Comparison of ENCODE assay signal across 14 mouse cellular contexts in the genomic region with DNA sequence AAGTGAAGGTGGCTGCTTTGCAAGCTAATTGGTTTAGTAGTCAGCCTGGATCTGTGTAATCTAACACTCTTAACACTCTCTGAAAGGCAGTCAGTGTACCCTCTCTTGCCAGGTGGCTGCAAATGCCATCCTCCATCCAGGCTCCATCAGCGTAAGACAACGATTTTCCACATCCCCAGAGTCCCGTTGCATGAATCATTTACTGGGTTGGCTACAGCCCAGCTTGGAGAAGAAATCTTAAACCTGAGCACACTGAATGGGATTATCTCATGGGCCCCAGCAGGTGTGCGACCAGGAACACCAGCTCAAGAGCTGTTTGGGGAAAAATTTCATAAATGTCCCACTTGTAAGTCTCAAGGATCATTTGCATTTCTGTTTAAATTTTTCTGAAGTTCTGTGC. TPM values are rescaled to one million over a fixed set of nuclear protein-coding genes. Genes with fewer than 3 reads are reported as not detected.
DNase-seq lines count a peak whose midpoint lies in the region; ATAC-seq and TF ChIP-seq lines count a peak whose summit lies in the region.
"Had no signal": no experiment of that assay in that cellular context is flagged by ENCODE, and none has a peak within 500 bp of the region (broad histone marks: within the 10 kb centered on the region; RNA-seq: fewer than 3 reads in every experiment).

No protein-coding gene starts in this region.

- no peak for TF ChIP-seq CTCF in forebrain, postnatal 0 days (IDR thresholded peaks at IDR 0.05; ENCODE audit: low read depth)

- H3K9ac ChIP-seq in forebrain, postnatal 0 days: no peak overlapping the region
- H3K9ac ChIP-seq: embryonic facial prominence, embryonic 15.5 days; heart, embryonic 13.5 days had no signal

- H3K4me2 ChIP-seq in forebrain, postnatal 0 days (ENCODE audit: low read depth): no peak overlapping the region
- H3K4me2 ChIP-seq: embryonic facial prominence, embryonic 15.5 days; heart, embryonic 13.5 days had no signal

- ATAC-seq in forebrain, postnatal 0 days: peak; percentile 70
- ATAC-seq: activated CD4-positive, CD25-positive, alpha-beta regulatory T cell, adult 4 months; intestine, postnatal 0 days had no signal

- H3K27me3 ChIP-seq in forebrain, postnatal 0 days (ENCODE audit: insufficient read depth, low read length): no peaks in the 10 kb centered on the region
- H3K27me3 ChIP-seq: embryonic facial prominence, embryonic 15.5 days; heart, embryonic 13.5 days had no signal

- no peak overlapping the region for H3K27ac ChIP-seq in forebrain, postnatal 0 days (ENCODE audit: low read depth, low read length)
- H3K27ac ChIP-seq: embryonic facial prominence, embryonic 15.5 days; gastrocnemius, adult 2 months; heart, embryonic 13.5 days; stomach, postnatal 0 days had no signal

- peaks cover 10% of the 10 kb centered on the region; the same call in 1 of the 2 replicates for H3K36me3 ChIP-seq in forebrain, postnatal 0 days (ENCODE audit: insufficient read depth)
- H3K36me3 ChIP-seq: embryonic facial prominence, embryonic 15.5 days; heart, embryonic 13.5 days had no signal

- DNase-seq in left cerebral cortex, postnatal 4 days: peak; percentile 10
- DNase-seq in left cerebral cortex, adult 18-20 months (ENCODE audit: low spot score in 2 of 2): no peak
- DNase-seq in 3134 (ENCODE audit: extremely low read depth, insufficient read length, low spot score): peak; percentile 61
- DNase-seq in 3T3-L1 (ENCODE audit: low read depth, low spot score): peak; percentile 60
- peak; percentile 35 for DNase-seq in forebrain, postnatal 0 days
- no peak for DNase-seq in embryo, embryonic 11 days
- no peak for DNase-seq in spleen, postnatal 36 days (ENCODE audit: low spot score in 2 of 2)
- DNase-seq: gastrocnemius, adult 2 months; lung, adult 2 months had no signal

- H3K4me1 ChIP-seq in forebrain, postnatal 0 days (ENCODE audit: insufficient read depth): no peaks in the 10 kb centered on the region
- H3K4me1 ChIP-seq: embryonic facial prominence, embryonic 15.5 days; heart, embryonic 13.5 days had no signal

- no peak overlapping the region for H3K4me3 ChIP-seq in forebrain, postnatal 0 days (ENCODE audit: low read depth, low read length)
- H3K4me3 ChIP-seq: embryonic facial prominence, embryonic 15.5 days; gastrocnemius, adult 2 months; heart, embryonic 13.5 days had no signal

- WGBS in forebrain, postnatal 0 days: 30% methylated on average over 4 of the region's 4 CpGs

- no peaks in the 10 kb centered on the region for H3K9me3 ChIP-seq in forebrain, postnatal 0 days (ENCODE audit: low read length)
- H3K9me3 ChIP-seq: embryonic facial prominence, embryonic 15.5 days; heart, embryonic 13.5 days had no signal

- intact Hi-C loops in left cerebral cortex, postnatal 4 days (cut with DNase I): no loop called here

RNA-seq across cellular contexts. Expression of a gene that starts 23.6 kb away (rescaled TPM):
- 10 to 100 TPM; 43.4 to 45.9 TPM for total RNA-seq in left cerebral cortex, postnatal 4 days (2021)
- 10 to 100 TPM; 38.7 to 42.8 TPM for total RNA-seq in left cerebral cortex, adult 18-20 months (2021)
- 46.3 and 48.6 TPM in 2 replicates for total RNA-seq in forebrain, postnatal 0 days (2014; rRNA removed)
- 38.3 and 57.8 TPM in 2 replicates for polyA plus RNA-seq in forebrain, postnatal 0 days (2015; fragmentation: Nextera tagmentation; extraction: Ambion mirVana)

Comparison
In these comparisons a context has a peak if more than half of its experiments do, and no peak if none do; other contexts are left out.
1. DNase-seq: peak in left cerebral cortex, postnatal 4 days (single experiment), 3134 (single experiment), 3T3-L1 (single experiment) and forebrain, postnatal 0 days (single experiment); none in left cerebral cortex, adult 18-20 months (0 of 2), embryo, embryonic 11 days (single experiment) and spleen, postnatal 36 days (0 of 2).